In the genomic region with DNA sequence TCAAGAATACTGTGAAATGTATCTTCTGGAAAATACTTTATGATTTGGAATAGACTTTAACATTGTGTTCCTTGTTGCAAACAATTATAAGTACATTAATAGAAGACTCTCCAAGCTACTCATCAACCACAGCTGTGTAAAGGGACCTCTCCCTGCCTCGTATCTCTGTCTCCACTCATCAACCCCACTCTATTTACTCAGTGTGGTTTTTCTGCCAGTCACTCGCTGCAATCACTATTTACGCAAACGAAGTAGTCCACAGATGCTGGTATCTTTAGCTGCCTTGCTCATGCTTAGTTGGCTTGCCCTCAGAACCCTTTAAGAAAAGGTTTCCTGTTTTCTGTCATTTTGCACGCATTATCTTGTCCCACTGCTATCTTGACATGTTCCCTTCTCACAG, we compare ENCODE assay signal across 28 mouse cellular contexts.
DNase-seq lines count a peak whose midpoint lies in the region; ATAC-seq and TF ChIP-seq lines count a peak whose summit lies in the region.
"Had no signal": no experiment of that assay in that cellular context is flagged by ENCODE, and none has a peak within 500 bp of the region (broad histone marks: within the 10 kb centered on the region; RNA-seq: fewer than 3 reads in every experiment).

No protein-coding gene starts in this region.

- no peak overlapping the region for H3K4me3 ChIP-seq in heart, embryonic 11.5 days (ENCODE audit: low read depth, low read length)
- H3K4me3 ChIP-seq in lung, embryonic 14.5 days (ENCODE audit: low read depth, low read length): no peak overlapping the region
- H3K4me3 ChIP-seq: embryonic facial prominence, embryonic 13.5 days; embryonic facial prominence, embryonic 15.5 days; erythroblast, embryonic 14.5 days; forebrain, embryonic 10.5 days; forebrain, embryonic 12.5 days had no signal

- H3K27me3 ChIP-seq in heart, embryonic 11.5 days (ENCODE audit: control insufficient read depth, insufficient read depth, low read length): no peaks in the 10 kb centered on the region
- H3K27me3 ChIP-seq in lung, embryonic 14.5 days (ENCODE audit: insufficient read depth, low read length): no peaks in the 10 kb centered on the region
- H3K27me3 ChIP-seq: CH12.LX; embryonic facial prominence, embryonic 13.5 days; embryonic facial prominence, embryonic 15.5 days; forebrain, embryonic 12.5 days; Patski had no signal

- no peak overlapping the region for H3K27ac ChIP-seq in heart, embryonic 11.5 days (ENCODE audit: low read depth, low read length)
- no peak overlapping the region for H3K27ac ChIP-seq in lung, embryonic 14.5 days (ENCODE audit: low read depth)
- H3K27ac ChIP-seq: embryonic facial prominence, embryonic 13.5 days; embryonic facial prominence, embryonic 15.5 days; forebrain, embryonic 10.5 days; forebrain, embryonic 12.5 days had no signal

- ATAC-seq in heart, embryonic 11.5 days (replicated peaks; ENCODE audit: insufficient number of reproducible peaks, low FRiP score, low TSS enrichment): 0 out of 2 replicates have a peak, but pooled peaks have one; percentile 32
- ATAC-seq in lung, embryonic 14.5 days (ENCODE audit: insufficient read depth): peak; percentile 75; the same call in 1 of the 2 replicates
- ATAC-seq: activated CD4-positive, CD25-positive, alpha-beta regulatory T cell, adult 4 months; CD4-positive, CD25-positive, alpha-beta regulatory T cell, adult 4 months; forebrain, embryonic 14.5 days; forebrain, embryonic 16.5 days; Patski had no signal

- H3K9me3 ChIP-seq in heart, embryonic 11.5 days (replicated peaks; ENCODE audit: control insufficient read depth, low read length): no peaks in the 10 kb centered on the region
- no peaks in the 10 kb centered on the region for H3K9me3 ChIP-seq in lung, embryonic 14.5 days (ENCODE audit: low read depth, low read length)
- H3K9me3 ChIP-seq: embryonic facial prominence, embryonic 13.5 days; embryonic facial prominence, embryonic 15.5 days; forebrain, embryonic 10.5 days; forebrain, embryonic 12.5 days; G1E had no signal

- no peak for DNase-seq in heart, adult 8-10 months (ENCODE audit: low spot score)
- DNase-seq in lung, embryonic 14.5 days: peak; percentile 46
- no peak for DNase-seq in lung, postnatal 36 days
- peak; percentile 5 for DNase-seq in MEL-GATA-1-ER (ENCODE audit: extremely low read depth, low read depth)
- DNase-seq in Muller cell, postnatal 12 days (ENCODE audit: inconsistent ontology term): no peak
- DNase-seq: adrenal gland, adult 8-10 months; adrenal gland, postnatal 14 days; adrenal gland, postnatal 36 days; B cell, adult 2 months; cerebellum, adult 11-12 months; cerebellum, adult 8-10 months; cerebellum, adult 9-11 months; cerebellum, postnatal 14 days; cerebellum, postnatal 36 days; embryo, embryonic 11 days had no signal

- H3K4me2 ChIP-seq in heart, embryonic 11.5 days: no peak overlapping the region
- no peak overlapping the region for H3K4me2 ChIP-seq in lung, embryonic 14.5 days
- H3K4me2 ChIP-seq: embryonic facial prominence, embryonic 13.5 days; embryonic facial prominence, embryonic 15.5 days; forebrain, embryonic 12.5 days had no signal

- no peak overlapping the region for H3K9ac ChIP-seq in heart, embryonic 11.5 days (ENCODE audit: low read depth, low read length)
- no peak overlapping the region for H3K9ac ChIP-seq in lung, embryonic 14.5 days
- H3K9ac ChIP-seq: embryonic facial prominence, embryonic 13.5 days; embryonic facial prominence, embryonic 15.5 days; forebrain, embryonic 12.5 days had no signal

- H3K4me1 ChIP-seq in heart, embryonic 11.5 days (ENCODE audit: control insufficient read depth, insufficient read depth, low read length): no peaks in the 10 kb centered on the region
- no peaks in the 10 kb centered on the region for H3K4me1 ChIP-seq in lung, embryonic 14.5 days (ENCODE audit: insufficient read depth)
- H3K4me1 ChIP-seq: embryonic facial prominence, embryonic 13.5 days; embryonic facial prominence, embryonic 15.5 days; forebrain, embryonic 10.5 days; forebrain, embryonic 12.5 days had no signal

- WGBS in heart, embryonic 11.5 days (ENCODE audit: insufficient replicate concordance): 18% methylated on average over 5 of the region's 5 CpGs
- WGBS in lung, embryonic 14.5 days: 16% methylated on average over 5 of the region's 5 CpGs

- no peak for TF ChIP-seq CTCF in lung, embryonic 14.5 days (IDR thresholded peaks at IDR 0.05; ENCODE audit: low read depth)

- no peaks in the 10 kb centered on the region for H3K36me3 ChIP-seq in heart, embryonic 11.5 days (ENCODE audit: control insufficient read depth, insufficient read depth, low read length)
- H3K36me3 ChIP-seq in lung, embryonic 14.5 days (ENCODE audit: insufficient read depth): no peaks in the 10 kb centered on the region
- H3K36me3 ChIP-seq: embryonic facial prominence, embryonic 13.5 days; embryonic facial prominence, embryonic 15.5 days; forebrain, embryonic 10.5 days; forebrain, embryonic 12.5 days; G1E had no signal

Comparison
In these comparisons a context has a peak if more than half of its experiments do, and no peak if none do; other contexts are left out.
1. DNase-seq: peak in lung, embryonic 14.5 days (single experiment) and MEL-GATA-1-ER (single experiment); none in heart, adult 8-10 months (single experiment), lung, postnatal 36 days (single experiment) and Muller cell, postnatal 12 days (single experiment).